Mouse (Mus musculus): ENCODE measurements around the gene Sec31b.

The Sec31b gene

GRCm38 (mm10) chr19:44493128-44493527 lies 52.5 kb downstream of the Sec31b start, which contains the start of gene Wnt8b:
Gene Wnt8b, plus strand, starts transcription at chr19:44493472.
- intact Hi-C loops (cut with DNase I): no loop called here

- intact Hi-C loops (cut with DNase I): no loop called here
These were observed 58.4 kb downstream of the Sec31b start for GRCm38 (mm10) chr19:44487266-44487665.

- intact Hi-C loops (cut with DNase I): loop anchor here (5.0 kb wide), 1 partner anchor 56 kb away; no protein-coding TSS in a partner anchor
These were observed 69.1 kb downstream of the Sec31b start for GRCm38 (mm10) chr19:44476541-44476940.

GRCm38 (mm10) chr19:44475268-44475667 lies 70.4 kb downstream of the Sec31b start:
- intact Hi-C loops (cut with DNase I): loop anchor here (5.0 kb wide), 1 partner anchor 57 kb away; no protein-coding TSS in a partner anchor

- intact Hi-C loops (cut with DNase I): loop anchor here (5.0 kb wide), 1 partner anchor 102 kb away; no protein-coding TSS in a partner anchor
These were observed 71.5 kb downstream of the Sec31b start for GRCm38 (mm10) chr19:44474158-44474557.

Measured in adrenal gland (tissue).